Mouse (Mus musculus) myocyte (in vitro differentiated cells): Measurements from ENCODE around the gene Gsg1. TPM values are rescaled to one million over a fixed set of nuclear protein-coding genes. Genes with fewer than 3 reads are reported as not detected.

Experiments used
- H3K27me3 ChIP-seq: one replicate; pipeline ENCODE4 v1.6.1; 2011; ENCODE audit not compliant: control insufficient read depth, insufficient read depth, insufficient read length
- H3K36me3 ChIP-seq: one replicate; pipeline ENCODE4 v1.6.1; 2011; ENCODE audit not compliant: control insufficient read depth, insufficient read depth
- H3K4me2 ChIP-seq: one replicate; pipeline ENCODE4 v1.6.1; 2011; ENCODE audit warnings: low read depth, control low read depth
- H3K4me3 ChIP-seq: one replicate; pipeline ENCODE4 v1.5.1; 2011; ENCODE audit warnings: mild to moderate bottlenecking, control low read depth, moderate library complexity
- H3K79me2 ChIP-seq: one replicate; pipeline ENCODE4 v1.6.1; 2011; ENCODE audit not compliant: control insufficient read depth, insufficient read depth
- H3ac ChIP-seq: one replicate; pipeline ENCODE4 v1.6.1; 2011; ENCODE audit not compliant: control insufficient read depth, insufficient read length
- CEBPB ChIP-seq: IDR thresholded peaks from 2 replicates; pipeline ENCODE4 v1.6.1; 2011; ENCODE audit warnings: mild to moderate bottlenecking, moderate library complexity; ENCODE audit not compliant: poor library complexity, insufficient read depth, severe bottlenecking
- E2F4 ChIP-seq: IDR thresholded peaks from one replicate; pipeline ENCODE4 v1.6.1; 2011; ENCODE audit warnings: mild to moderate bottlenecking, control low read depth, moderate library complexity; ENCODE audit not compliant: insufficient read depth
- MAX ChIP-seq: IDR thresholded peaks from one replicate; pipeline ENCODE4 v1.6.1; 2011; ENCODE audit warnings: low read depth, mild to moderate bottlenecking, control low read depth
- MYOD1 ChIP-seq, 3 experiments: IDR thresholded peaks; one replicate each; pipeline ENCODE4 v1.6.1; 2011; ENCODE audit warnings: control low read depth in 2 of 3, low read depth in 2 of 3, mild to moderate bottlenecking in 2 of 3, moderate library complexity in 1 of 3; ENCODE audit not compliant: insufficient read length in 2 of 3, control insufficient read depth in 1 of 3
- MYOG ChIP-seq, 3 experiments: IDR thresholded peaks; one replicate each; pipeline ENCODE4 v1.6.1; 2011; ENCODE audit warnings: control low read depth in 2 of 3, low read depth in 2 of 3, mild to moderate bottlenecking in 2 of 3; ENCODE audit not compliant: insufficient read length in 2 of 3, control insufficient read depth in 1 of 3, insufficient read depth in 1 of 3
- POLR2A ChIP-seq: IDR thresholded peaks from one replicate; pipeline ENCODE4 v1.6.1; 2011; ENCODE audit warnings: low read depth, mild to moderate bottlenecking, control low read depth, moderate library complexity; ENCODE audit not compliant: insufficient read length
- POLR2AphosphoS2 ChIP-seq: IDR thresholded peaks from one replicate; pipeline ENCODE4 v1.6.1; 2011; ENCODE audit warnings: low read depth, control low read depth; ENCODE audit not compliant: insufficient read length
- REST ChIP-seq: IDR thresholded peaks from one replicate; pipeline ENCODE4 v1.6.1; 2011; ENCODE audit warnings: mild to moderate bottlenecking, control low read depth, moderate library complexity; ENCODE audit not compliant: insufficient read depth, insufficient read length
- SRF ChIP-seq: IDR thresholded peaks from one replicate; pipeline ENCODE4 v1.6.1; 2011; ENCODE audit warnings: low read depth; ENCODE audit not compliant: control insufficient read depth, insufficient read length
- TCF12 ChIP-seq: IDR thresholded peaks from one replicate; pipeline ENCODE4 v1.6.1; 2011; ENCODE audit warnings: mild to moderate bottlenecking, control low read depth; ENCODE audit not compliant: poor library complexity, insufficient read depth, severe bottlenecking
- TCF3 ChIP-seq: IDR thresholded peaks from one replicate; pipeline ENCODE4 v1.6.1; 2011; ENCODE audit warnings: low read depth, control low read depth; ENCODE audit not compliant: insufficient read length
- USF1 ChIP-seq: IDR thresholded peaks from one replicate; pipeline ENCODE4 v1.6.1; 2011; ENCODE audit warnings: low read depth, mild to moderate bottlenecking, control low read depth, moderate library complexity
- polyA plus RNA-seq: library from polyadenylated mRNA; unstranded; fragments of >200 nt; fragmentation: generic; extraction: Trizol; gene quantifications from one replicate; pipeline ENCODE4 v1.2.1, GENCODE M21; 2012; ENCODE audit warnings: missing spikeins

Gsg1 gene
- polyA plus RNA-seq, 1 experiment: 0.04 TPM

GRCm38 (mm10) chr6:135249846-135250531 lies 4.2 kb downstream of the Gsg1 start:
- TF ChIP-seq POLR2A (no peak), E2F4 (no peak), REST (no peak), SRF (no peak), MYOG (IDR thresholded peaks at IDR 0.05; ENCODE audit: control insufficient read depth in 1 of 3, insufficient read depth in 1 of 3, insufficient read length in 2 of 3, low read depth in 2 of 3) (no peak), TCF3 (no peak), USF1 (no peak), CEBPB (no peak), MAX (no peak), MYOD1 (IDR thresholded peaks at IDR 0.05; ENCODE audit: control insufficient read depth in 1 of 3, insufficient read length in 2 of 3, low read depth in 2 of 3) (no peak), POLR2AphosphoS2 (no peak), TCF12 (no peak)
- H3ac ChIP-seq: no peak overlapping the region
- H3K36me3 ChIP-seq: no peaks in the 10 kb centered on the region
- H3K4me3 ChIP-seq: no peak overlapping the region
- no peaks in the 10 kb centered on the region for H3K79me2 ChIP-seq
- H3K4me2 ChIP-seq: peak overlapping the region; percentile 91
- H3K27me3 ChIP-seq: no peaks in the 10 kb centered on the region

- Histone ChIP-seq H3K4me3 (no peak overlapping the region), H3K36me3 (no peaks in the 10 kb centered on the region), H3K4me2 (no peak overlapping the region), H3ac (no peak overlapping the region), H3K27me3 (no peaks in the 10 kb centered on the region), H3K79me2 (no peaks in the 10 kb centered on the region)
- TF ChIP-seq TCF3 (no peak), TCF12 (no peak), POLR2A (no peak), CEBPB (no peak), MYOD1 (IDR thresholded peaks at IDR 0.05; ENCODE audit: control insufficient read depth in 1 of 3, insufficient read length in 2 of 3, low read depth in 2 of 3) (no peak), POLR2AphosphoS2 (no peak), SRF (no peak), MAX (no peak), REST (no peak), USF1 (no peak), MYOG (IDR thresholded peaks at IDR 0.05; ENCODE audit: control insufficient read depth in 1 of 3, insufficient read depth in 1 of 3, insufficient read length in 2 of 3, low read depth in 2 of 3) (no peak), E2F4 (no peak)
Measured at GRCm38 (mm10) chr6:135247861-135248260, 6.3 kb downstream of the Gsg1 start.

- H3K27me3 ChIP-seq: no peaks in the 10 kb centered on the region
- no peaks in the 10 kb centered on the region for H3K79me2 ChIP-seq
- no peak overlapping the region for H3K4me3 ChIP-seq
- TF ChIP-seq USF1: no peak
- no peak for TF ChIP-seq POLR2AphosphoS2
- TF ChIP-seq TCF12: no peak
- no peak for TF ChIP-seq MYOD1 (IDR thresholded peaks at IDR 0.05; ENCODE audit: control insufficient read depth in 1 of 3, insufficient read length in 2 of 3, low read depth in 2 of 3)
- no peak for TF ChIP-seq SRF
- no peak for TF ChIP-seq TCF3
- TF ChIP-seq MAX: no peak
- TF ChIP-seq MYOG (IDR thresholded peaks at IDR 0.05; ENCODE audit: control insufficient read depth in 1 of 3, insufficient read depth in 1 of 3, insufficient read length in 2 of 3, low read depth in 2 of 3): no peak
- TF ChIP-seq CEBPB: no peak
- TF ChIP-seq REST: no peak
- TF ChIP-seq E2F4: no peak
- no peak for TF ChIP-seq POLR2A
- H3ac ChIP-seq: no peak overlapping the region
- H3K36me3 ChIP-seq: no peaks in the 10 kb centered on the region
- no peak overlapping the region for H3K4me2 ChIP-seq
Measured at GRCm38 (mm10) chr6:135245586-135245985, 8.6 kb downstream of the Gsg1 start.

- Histone ChIP-seq H3ac (no peak overlapping the region), H3K27me3 (no peaks in the 10 kb centered on the region), H3K79me2 (no peaks in the 10 kb centered on the region), H3K36me3 (no peaks in the 10 kb centered on the region), H3K4me2 (no peak overlapping the region), H3K4me3 (no peak overlapping the region)
- TF ChIP-seq MAX (no peak), TCF12 (no peak), POLR2AphosphoS2 (no peak), POLR2A (no peak), CEBPB (no peak), MYOD1 (IDR thresholded peaks at IDR 0.05; ENCODE audit: control insufficient read depth in 1 of 3, insufficient read length in 2 of 3, low read depth in 2 of 3) (no peak), SRF (no peak), REST (no peak), MYOG (IDR thresholded peaks at IDR 0.05; ENCODE audit: control insufficient read depth in 1 of 3, insufficient read depth in 1 of 3, insufficient read length in 2 of 3, low read depth in 2 of 3) (no peak), TCF3 (no peak), E2F4 (no peak), USF1 (no peak)
Measured at GRCm38 (mm10) chr6:135240361-135240760, 13.8 kb downstream of the Gsg1 start.

GRCm38 (mm10) chr6:135238211-135238610 lies 15.9 kb downstream of the Gsg1 start:
- H3K36me3 ChIP-seq: no peaks in the 10 kb centered on the region
- no peak overlapping the region for H3K4me3 ChIP-seq
- H3K27me3 ChIP-seq: no peaks in the 10 kb centered on the region
- no peaks in the 10 kb centered on the region for H3K79me2 ChIP-seq
- H3K4me2 ChIP-seq: no peak overlapping the region
- TF ChIP-seq POLR2AphosphoS2 (no peak), MYOG (IDR thresholded peaks at IDR 0.05; ENCODE audit: control insufficient read depth in 1 of 3, insufficient read depth in 1 of 3, insufficient read length in 2 of 3, low read depth in 2 of 3) (no peak), TCF3 (no peak), REST (no peak), POLR2A (no peak), E2F4 (no peak), SRF (no peak), USF1 (no peak), CEBPB (no peak), MAX (no peak), MYOD1 (IDR thresholded peaks at IDR 0.05; ENCODE audit: control insufficient read depth in 1 of 3, insufficient read length in 2 of 3, low read depth in 2 of 3) (no peak)
- H3ac ChIP-seq: no peak overlapping the region
